Mouse (Mus musculus) mouse trophoblast stem cell (cell line): Measurements from ENCODE around the gene B3gnt6.
"Not testable (repeated sequence)": the region's sequence is repeated elsewhere in the genome, so short reads cannot be mapped to it uniquely, and the experiment has no call there.

ENCODE experiments used
- in situ Hi-C, 2 experiments: fragments of 300-500 bp; cut with MseI, MboI; formaldehyde crosslinking; loops; 2 replicates in 1 of 2; 3 replicates in 1 of 2; pipeline ENCODE4 v1.15.1; 2025

Gene B3gnt6

GRCm38 (mm10) chr7:98199381-98199780, at the start of gene B3gnt6:
Gene B3gnt6 (minus strand): TSS chr7:98199481.
- in situ Hi-C loops: no loop called here

- in situ Hi-C loops: no loop called here
Measured at GRCm38 (mm10) chr7:98236686-98237359, 37.5 kb upstream of the B3gnt6 start.

- in situ Hi-C loops: no loop called here
Measured at GRCm38 (mm10) chr7:98223796-98224195, 24.5 kb upstream of the B3gnt6 start.

- in situ Hi-C loops: no loop called here
Measured at GRCm38 (mm10) chr7:98216713-98217112, 17.4 kb upstream of the B3gnt6 start.

GRCm38 (mm10) chr7:98202946-98203345, 3.7 kb upstream of the B3gnt6 start:
- in situ Hi-C loops: no loop called here

- in situ Hi-C loops: no loop called here
Measured at GRCm38 (mm10) chr7:98201493-98202028, 2.3 kb upstream of the B3gnt6 start.

- in situ Hi-C loops: no loop called here
Measured at GRCm38 (mm10) chr7:98200396-98200795, 1.1 kb upstream of the B3gnt6 start.

- in situ Hi-C loops: no loop called here
Measured at GRCm38 (mm10) chr7:98195151-98195801, 4.0 kb downstream of the B3gnt6 start.

GRCm38 (mm10) chr7:98194026-98194792, 5.1 kb downstream of the B3gnt6 start:
- in situ Hi-C loops: loop anchor here in 1 of 2 experiments (5.0 kb wide), 1 partner anchor 42 kb away; no protein-coding TSS in a partner anchor

GRCm38 (mm10) chr7:98193515-98194025, 5.7 kb downstream of the B3gnt6 start:
- in situ Hi-C loops: loop anchor here in 1 of 2 experiments (5.0 kb wide), 1 partner anchor 41 kb away; no protein-coding TSS in a partner anchor

- in situ Hi-C loops: loop anchor here in 1 of 2 experiments (5.0 kb wide), 1 partner anchor 39 kb away; no protein-coding TSS in a partner anchor
Measured at GRCm38 (mm10) chr7:98191571-98192250, 7.6 kb downstream of the B3gnt6 start.

- in situ Hi-C loops: loop anchor here in 1 of 2 experiments (5.0 kb wide), 1 partner anchor 38 kb away; no protein-coding TSS in a partner anchor
Measured at GRCm38 (mm10) chr7:98190578-98190977, 8.7 kb downstream of the B3gnt6 start.

- in situ Hi-C loops: loop anchor here in 1 of 2 experiments (5.0 kb wide), 1 partner anchor 37 kb away; no protein-coding TSS in a partner anchor
Measured at GRCm38 (mm10) chr7:98189745-98190144, 9.5 kb downstream of the B3gnt6 start.

- in situ Hi-C loops: no loop called here
Measured at GRCm38 (mm10) chr7:98188680-98189079, 10.6 kb downstream of the B3gnt6 start.

GRCm38 (mm10) chr7:98188238-98188637, 11.0 kb downstream of the B3gnt6 start:
- in situ Hi-C loops: no loop called here

GRCm38 (mm10) chr7:98187332-98187731, 11.9 kb downstream of the B3gnt6 start:
- in situ Hi-C loops: not testable (repeated sequence)

- in situ Hi-C loops: no loop called here
Measured at GRCm38 (mm10) chr7:98186637-98187036, 12.6 kb downstream of the B3gnt6 start.

- in situ Hi-C loops: no loop called here
Measured at GRCm38 (mm10) chr7:98185326-98185725, 14.0 kb downstream of the B3gnt6 start.

- in situ Hi-C loops: no loop called here
Measured at GRCm38 (mm10) chr7:98178560-98179231, 20.6 kb downstream of the B3gnt6 start.

GRCm38 (mm10) chr7:98177929-98178559, 21.2 kb downstream of the B3gnt6 start, which contains the start of gene Capn5:
Gene Capn5 (minus strand): TSS chr7:98178274.
- in situ Hi-C loops: no loop called here
